Mouse (Mus musculus): ENCODE data around the gene Cdh1.
A peak's percentile ranks its signal among the peaks of the same experiment; 100 is the strongest.

Cdh1 gene

GRCm38 (mm10) chr8:106674318-106674717, 71.2 kb downstream of the Cdh1 start:
- no peak for DNase-seq

- peak in 1 of 2 experiments; percentile 41 for DNase-seq
Observed at GRCm38 (mm10) chr8:106674894-106675293, 71.7 kb downstream of the Cdh1 start.

GRCm38 (mm10) chr8:106682971-106683668, 80.0 kb downstream of the Cdh1 start, which contains the start of gene Tango6:
TSS of gene Tango6 (plus strand) at chr8:106683068.
- peak; percentile 90 to 96 for DNase-seq

- DNase-seq: no peak
Observed at GRCm38 (mm10) chr8:106684387-106684786, 81.2 kb downstream of the Cdh1 start.

- peak in 1 of 2 experiments; percentile 45 for DNase-seq
Observed at GRCm38 (mm10) chr8:106687479-106687878, 84.3 kb downstream of the Cdh1 start.

- no peak for DNase-seq
Observed at GRCm38 (mm10) chr8:106697748-106698248, 94.6 kb downstream of the Cdh1 start.

GRCm38 (mm10) chr8:106699588-106699987, 96.4 kb downstream of the Cdh1 start:
- DNase-seq: peak; percentile 68 to 87

GRCm38 (mm10) chr8:106700131-106700530, 97.0 kb downstream of the Cdh1 start:
- peak; percentile 50 to 81 for DNase-seq

GRCm38 (mm10) chr8:106701360-106701759, 98.2 kb downstream of the Cdh1 start:
- no peak for DNase-seq

- DNase-seq: no peak
Observed at GRCm38 (mm10) chr8:106704199-106704900, 101.2 kb downstream of the Cdh1 start.

- peak; percentile 64 to 66 for DNase-seq
Observed at GRCm38 (mm10) chr8:106704901-106705321, 101.8 kb downstream of the Cdh1 start.

GRCm38 (mm10) chr8:106706194-106706593, 103.0 kb downstream of the Cdh1 start:
- peak; percentile 29 to 35 for DNase-seq

GRCm38 (mm10) chr8:106710002-106710401, 106.9 kb downstream of the Cdh1 start:
- no peak for DNase-seq

- no peak for DNase-seq
Observed at GRCm38 (mm10) chr8:106712487-106712886, 109.3 kb downstream of the Cdh1 start.

- DNase-seq: no peak
Observed at GRCm38 (mm10) chr8:106714297-106714696, 111.1 kb downstream of the Cdh1 start.

GRCm38 (mm10) chr8:106718091-106718500, 114.9 kb downstream of the Cdh1 start:
- DNase-seq: peak; percentile 80 to 92

Measured in kidney, postnatal 36 days (tissue).